Mouse (Mus musculus) T-cell, adult 2 months (primary cell): ENCODE results near the gene Klhl6.

ENCODE experiments used
- DNase-seq: peaks from one replicate; pipeline ENCODE4 v3.0.0; 2022; ENCODE audit warnings: low spot score

The Klhl6 gene

DNA sequence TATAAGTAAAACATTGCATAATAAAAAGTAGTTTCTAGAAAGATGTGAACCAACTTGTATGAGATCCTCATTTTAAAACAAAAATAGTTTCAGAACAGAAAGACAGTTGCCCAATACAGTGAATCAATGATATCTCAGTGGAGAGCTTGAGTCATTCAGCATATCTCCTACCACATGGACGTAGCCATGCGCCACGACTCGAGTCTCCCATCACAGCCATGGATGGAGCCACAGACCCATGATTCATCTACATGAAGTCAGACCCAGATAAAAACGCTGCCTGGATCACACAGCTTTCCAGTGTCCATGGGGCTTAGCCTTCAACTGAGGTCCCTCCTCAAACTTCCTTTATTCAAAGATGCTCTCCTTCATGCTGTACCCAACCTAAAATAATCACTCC lies 13.3 kb downstream of the Klhl6 start:
- no peak for DNase-seq

DNA sequence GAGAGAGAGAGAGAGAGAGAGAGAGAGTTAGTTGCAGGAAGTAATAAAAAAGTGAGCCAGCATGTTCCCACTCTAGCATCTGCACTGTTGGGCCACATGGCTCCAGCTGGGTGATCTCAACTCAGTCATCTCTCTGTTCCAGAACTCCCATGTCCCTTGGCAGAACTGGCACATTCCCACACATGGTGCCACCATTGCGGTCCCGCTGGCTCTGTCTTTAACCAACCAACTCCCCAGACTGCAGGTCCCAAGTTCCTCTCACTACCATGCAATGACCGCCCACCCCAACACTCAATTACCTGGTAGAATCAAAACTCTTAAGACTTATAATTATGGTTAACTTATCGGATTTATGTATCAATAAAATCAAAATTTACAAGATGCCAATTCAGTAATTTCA lies 14.2 kb downstream of the Klhl6 start:
- DNase-seq = no peak

- no peak for DNase-seq
These were observed 14.9 kb downstream of the Klhl6 start for GRCm38 (mm10) chr16:19967897-19968392.

- DNase-seq = peak; percentile 26
These were observed 15.9 kb downstream of the Klhl6 start for GRCm38 (mm10) chr16:19966976-19967375.

GRCm38 (mm10) chr16:19966437-19966836 lies 16.4 kb downstream of the Klhl6 start:
- DNase-seq = no peak

DNA sequence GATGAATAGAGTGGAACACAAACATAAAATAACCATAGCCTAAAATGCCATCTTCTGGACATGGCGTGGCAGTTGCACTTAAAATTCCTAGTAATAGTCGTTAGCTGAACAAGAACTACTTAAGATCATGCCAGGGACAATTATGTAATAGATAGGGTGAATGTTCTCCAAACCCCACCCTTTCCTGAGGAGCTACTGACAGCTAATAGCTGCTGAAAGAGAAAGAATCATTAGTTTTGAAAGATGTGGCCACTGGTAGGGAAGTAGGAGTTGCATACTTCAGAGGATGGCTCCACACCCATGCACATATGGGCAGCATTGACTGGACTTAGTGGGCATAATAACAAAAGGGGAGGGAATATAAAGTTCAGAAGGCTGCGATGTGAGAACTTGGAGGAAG lies 19.9 kb downstream of the Klhl6 start:
- no peak for DNase-seq

DNA sequence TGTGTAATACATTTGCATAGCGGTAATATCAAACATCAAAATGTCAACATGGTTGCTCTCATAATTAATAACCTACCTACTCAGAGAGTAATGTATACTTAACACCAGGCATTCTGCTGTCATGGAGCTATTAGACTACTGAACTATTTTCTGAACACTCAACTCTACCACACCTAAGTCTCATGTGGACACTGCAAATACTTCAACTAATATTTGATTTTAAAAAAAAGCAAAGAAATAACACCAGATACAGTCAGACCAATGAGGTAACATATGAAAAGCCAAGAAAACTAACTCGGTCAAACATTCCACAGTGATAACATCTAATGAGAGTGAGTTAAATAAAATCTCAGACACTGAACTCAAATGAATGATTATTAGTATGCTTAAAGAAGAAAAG lies 21.8 kb downstream of the Klhl6 start:
- no peak for DNase-seq

DNA sequence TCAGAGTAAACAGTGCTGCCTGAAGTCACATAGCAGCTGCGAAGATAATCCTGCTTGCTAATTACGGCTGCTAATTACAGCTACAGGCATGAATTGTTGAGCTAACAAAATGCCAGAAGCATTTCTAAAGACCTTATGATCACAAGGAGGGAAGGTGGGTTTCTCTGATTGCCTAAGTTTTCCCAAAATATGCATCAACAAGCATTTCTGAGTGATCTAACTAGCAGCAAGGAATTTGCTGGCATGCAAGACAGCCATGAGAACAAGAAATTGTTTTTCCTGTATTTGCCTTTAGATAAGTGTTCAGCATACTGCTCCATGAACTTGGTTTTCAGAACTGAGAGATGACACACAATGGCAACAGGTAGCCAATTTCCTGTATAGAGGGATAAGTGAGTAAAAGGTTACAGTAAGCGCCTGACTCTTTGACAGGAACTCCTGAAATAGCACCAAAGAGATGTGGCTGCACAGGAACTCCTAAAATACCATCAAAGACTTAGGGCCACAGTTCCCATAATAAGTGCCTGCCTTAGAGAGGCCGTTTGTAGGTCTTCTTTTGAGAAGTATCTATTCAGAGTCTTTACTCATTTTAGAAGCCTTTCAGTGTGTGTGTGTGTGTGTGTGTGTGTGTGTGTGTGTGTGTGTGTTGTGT lies 22.3 kb downstream of the Klhl6 start:
- DNase-seq = peak; percentile 34

DNA sequence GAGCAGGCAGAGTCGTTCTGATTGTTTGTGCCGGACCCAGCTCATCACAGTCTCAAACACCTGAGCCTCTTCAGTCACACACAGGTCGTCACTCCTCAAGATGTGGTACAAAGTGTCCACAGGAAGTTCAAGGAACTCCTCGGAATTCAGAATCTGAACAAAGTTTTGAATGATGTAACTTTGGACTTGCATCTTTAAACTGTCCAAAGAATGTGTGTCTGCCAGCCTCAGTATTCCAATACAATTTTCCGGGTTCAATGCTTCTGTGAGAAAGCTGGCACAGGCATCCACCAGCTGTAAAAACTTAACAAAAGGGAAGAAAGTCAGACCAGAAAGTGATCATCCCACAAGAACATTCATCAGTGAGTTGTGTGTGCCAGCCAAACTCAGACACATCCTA lies 25.8 kb downstream of the Klhl6 start:
- no peak for DNase-seq

- no peak for DNase-seq
These were observed 35.5 kb downstream of the Klhl6 start for GRCm38 (mm10) chr16:19947336-19947735.

DNA sequence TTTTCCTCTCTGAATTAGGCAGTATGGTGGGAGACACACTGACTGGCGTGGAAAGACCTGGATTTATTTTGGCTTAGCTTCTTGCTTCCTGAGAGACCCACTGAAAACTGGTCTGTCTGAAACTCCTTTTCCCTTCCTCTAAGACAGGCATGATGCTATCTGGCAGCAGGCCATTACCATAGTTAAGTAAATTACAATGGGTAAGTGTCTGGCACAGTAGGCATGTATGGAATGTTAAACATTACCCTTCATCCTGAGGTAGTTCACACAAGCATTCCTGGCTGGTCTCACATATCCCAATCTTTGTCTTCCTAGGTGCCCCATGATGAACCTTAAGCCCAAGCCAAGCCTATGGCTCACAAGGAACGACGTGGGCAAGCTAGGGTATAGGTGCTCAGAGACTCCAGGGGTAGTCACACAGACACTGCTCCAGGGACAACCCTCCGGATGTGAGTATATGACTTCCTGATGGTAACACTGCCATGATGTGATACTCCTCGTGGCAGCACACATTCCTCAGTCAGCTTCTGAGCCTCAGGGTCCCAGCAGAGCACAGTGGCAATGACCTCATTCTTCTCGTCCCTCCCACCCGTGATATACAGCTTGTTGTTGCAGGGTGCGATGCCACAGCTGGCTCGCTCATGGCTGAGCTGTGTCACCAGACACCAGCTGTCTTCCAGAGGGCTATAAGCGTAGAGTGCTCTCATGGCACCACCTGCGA lies 36.1 kb downstream of the Klhl6 start:
- DNase-seq = no peak

DNA sequence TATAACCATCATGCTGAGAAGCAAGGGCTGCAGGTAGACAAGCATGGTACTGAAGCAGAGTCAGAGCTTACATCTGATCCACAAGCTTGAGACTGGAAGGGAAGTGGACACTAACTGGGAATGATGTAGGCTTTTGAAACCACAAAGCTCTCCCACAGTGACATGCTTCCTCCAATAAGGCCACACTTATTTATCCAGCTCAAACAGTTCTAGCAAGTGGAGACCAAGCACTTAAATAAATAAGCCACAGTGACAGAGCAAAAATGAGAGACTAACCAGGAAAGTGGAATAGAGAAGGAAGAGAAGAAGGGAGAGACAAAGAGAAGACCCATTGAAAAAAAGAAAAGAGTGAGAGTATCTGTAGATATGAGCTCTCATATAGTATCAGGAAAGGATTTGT lies 62.0 kb downstream of the Klhl6 start:
- DNase-seq = no peak

GRCm38 (mm10) chr16:19918286-19918685 lies 64.6 kb downstream of the Klhl6 start:
- DNase-seq = no peak

- no peak for DNase-seq
These were observed 70.3 kb downstream of the Klhl6 start for GRCm38 (mm10) chr16:19912582-19912981.

- no peak for DNase-seq
These were observed 74.5 kb downstream of the Klhl6 start for GRCm38 (mm10) chr16:19908291-19908690.

- peak; percentile 36 for DNase-seq
These were observed 75.7 kb downstream of the Klhl6 start for GRCm38 (mm10) chr16:19907103-19907502.

GRCm38 (mm10) chr16:19904734-19905479 lies 77.9 kb downstream of the Klhl6 start:
- DNase-seq = no peak

- DNase-seq = no peak
These were observed 79.0 kb downstream of the Klhl6 start for GRCm38 (mm10) chr16:19903792-19904191.
